Mouse (Mus musculus): ENCODE results near the gene Banp. TPM values are rescaled to one million over a fixed set of nuclear protein-coding genes. Genes with fewer than 3 reads are reported as not detected.
A peak's percentile ranks its signal among the peaks of the same experiment; 100 is the strongest.

The Banp gene
- polyA plus RNA-seq, 1 experiment from 2014 or later = 58.8 TPM

- Histone ChIP-seq H3K36me3 (no peaks in the 10 kb centered on the region), H3K4me1 (peaks cover 26% of the 10 kb centered on the region), H3K27ac (replicated peaks) (no peak overlapping the region), H3K9ac (replicated peaks) (no peak overlapping the region), H3K4me3 (no peak overlapping the region), H3K9me3 (no peaks in the 10 kb centered on the region), H3K4me2 (replicated peaks) (no peak overlapping the region), H3K27me3 (peaks cover 18% of the 10 kb centered on the region)
- 7% methylated on average over 6 of the region's 6 CpGs for WGBS
- no peak for ATAC-seq (ENCODE audit: low FRiP score, low read depth)
Observed at GRCm38 (mm10) chr8:121909663-121910062, 39.9 kb upstream of the Banp start.

GRCm38 (mm10) chr8:121911400-121911799 is 38.1 kb upstream of the Banp start:
- Histone ChIP-seq H3K27me3 (peaks cover 18% of the 10 kb centered on the region), H3K4me1 (peaks cover 13% of the 10 kb centered on the region), H3K4me3 (no peak overlapping the region), H3K4me2 (replicated peaks) (no peak overlapping the region), H3K36me3 (no peaks in the 10 kb centered on the region), H3K9ac (replicated peaks) (0 out of 2 replicates have a peak overlapping the region, but pooled peaks have one; percentile 24), H3K9me3 (no peaks in the 10 kb centered on the region), H3K27ac (replicated peaks) (no peak overlapping the region)
- ATAC-seq (ENCODE audit: low FRiP score, low read depth) = no peak
- 86% methylated on average over 6 of the region's 6 CpGs for WGBS

- H3K9ac ChIP-seq (replicated peaks) = no peak overlapping the region
Observed at GRCm38 (mm10) chr8:121911987-121912386, 37.6 kb upstream of the Banp start.

GRCm38 (mm10) chr8:121912831-121913230 is 36.7 kb upstream of the Banp start:
- 72% methylated on average over 3 of the region's 3 CpGs for WGBS
- H3K27ac ChIP-seq (replicated peaks) = no peak overlapping the region
- H3K9me3 ChIP-seq = no peaks in the 10 kb centered on the region
- H3K4me2 ChIP-seq (replicated peaks) = no peak overlapping the region
- H3K27me3 ChIP-seq = peaks cover 18% of the 10 kb centered on the region
- H3K4me3 ChIP-seq = no peak overlapping the region
- no peak for ATAC-seq (ENCODE audit: low FRiP score, low read depth)
- H3K4me1 ChIP-seq = peaks cover 4% of the 10 kb centered on the region
- H3K9ac ChIP-seq (replicated peaks) = no peak overlapping the region
- no peaks in the 10 kb centered on the region for H3K36me3 ChIP-seq

More at GRCm38 (mm10) chr8:121911987-121912386, 37.6 kb upstream of the Banp start:
- Histone ChIP-seq H3K4me1 (peaks cover 8% of the 10 kb centered on the region), H3K27me3 (peaks cover 18% of the 10 kb centered on the region), H3K27ac (replicated peaks) (no peak overlapping the region), H3K4me3 (no peak overlapping the region), H3K4me2 (replicated peaks) (no peak overlapping the region), H3K36me3 (no peaks in the 10 kb centered on the region), H3K9me3 (no peaks in the 10 kb centered on the region)
- WGBS = 69% methylated on average over 7 of the region's 7 CpGs
- ATAC-seq (ENCODE audit: low FRiP score, low read depth) = no peak

GRCm38 (mm10) chr8:121913378-121913777 is 36.2 kb upstream of the Banp start:
- Histone ChIP-seq H3K36me3 (no peaks in the 10 kb centered on the region), H3K9me3 (no peaks in the 10 kb centered on the region), H3K27ac (replicated peaks) (no peak overlapping the region), H3K4me1 (no peaks in the 10 kb centered on the region; the same call in none of the 2 replicates), H3K4me2 (replicated peaks) (no peak overlapping the region), H3K4me3 (no peak overlapping the region), H3K9ac (replicated peaks) (no peak overlapping the region), H3K27me3 (peaks cover 12% of the 10 kb centered on the region)
- 87% methylated on average over 8 of the region's 8 CpGs for WGBS
- ATAC-seq (ENCODE audit: low FRiP score, low read depth) = no peak

GRCm38 (mm10) chr8:121919158-121919557 is 30.4 kb upstream of the Banp start:
- Histone ChIP-seq H3K9ac (replicated peaks) (no peak overlapping the region), H3K36me3 (no peaks in the 10 kb centered on the region), H3K27ac (replicated peaks) (no peak overlapping the region), H3K27me3 (no peaks in the 10 kb centered on the region), H3K9me3 (no peaks in the 10 kb centered on the region), H3K4me3 (no peak overlapping the region), H3K4me2 (replicated peaks) (no peak overlapping the region), H3K4me1 (peaks cover 4% of the 10 kb centered on the region; the same call in 1 of the 2 replicates)
- ATAC-seq (ENCODE audit: low FRiP score, low read depth) = no peak
- WGBS = 78% methylated on average over 4 of the region's 4 CpGs

- no peak overlapping the region for H3K27ac ChIP-seq (replicated peaks)
- no peak for ATAC-seq (ENCODE audit: low FRiP score, low read depth)
- H3K9me3 ChIP-seq = no peaks in the 10 kb centered on the region
- no peak overlapping the region for H3K4me2 ChIP-seq (replicated peaks)
- H3K4me1 ChIP-seq = peaks cover 4% of the 10 kb centered on the region; the same call in 1 of the 2 replicates
- H3K9ac ChIP-seq (replicated peaks) = no peak overlapping the region
- no peak overlapping the region for H3K4me3 ChIP-seq
- no peaks in the 10 kb centered on the region for H3K36me3 ChIP-seq
- H3K27me3 ChIP-seq = no peaks in the 10 kb centered on the region
- 52% methylated on average over 3 of the region's 3 CpGs for WGBS
Observed at GRCm38 (mm10) chr8:121919731-121920130, 29.8 kb upstream of the Banp start.

GRCm38 (mm10) chr8:121921582-121921981 is 28.0 kb upstream of the Banp start:
- no peak overlapping the region for H3K4me2 ChIP-seq (replicated peaks)
- WGBS = 75% methylated on average over 8 of the region's 8 CpGs
- H3K36me3 ChIP-seq = no peaks in the 10 kb centered on the region
- no peaks in the 10 kb centered on the region for H3K27me3 ChIP-seq
- peaks cover 4% of the 10 kb centered on the region; the same call in 1 of the 2 replicates for H3K4me1 ChIP-seq
- H3K4me3 ChIP-seq = no peak overlapping the region
- no peaks in the 10 kb centered on the region for H3K9me3 ChIP-seq
- no peak overlapping the region for H3K9ac ChIP-seq (replicated peaks)
- H3K27ac ChIP-seq (replicated peaks) = 0 out of 2 replicates have a peak overlapping the region, but pooled peaks have one; percentile 4
- ATAC-seq (ENCODE audit: low FRiP score, low read depth) = no peak

GRCm38 (mm10) chr8:121922101-121922500 is 27.4 kb upstream of the Banp start:
- Histone ChIP-seq H3K4me3 (no peak overlapping the region), H3K27ac (replicated peaks) (peak overlapping the region; percentile 4; the same call in 1 of the 2 replicates), H3K4me2 (replicated peaks) (no peak overlapping the region), H3K9ac (replicated peaks) (no peak overlapping the region), H3K4me1 (peaks cover 4% of the 10 kb centered on the region; the same call in 1 of the 2 replicates), H3K27me3 (no peaks in the 10 kb centered on the region), H3K9me3 (no peaks in the 10 kb centered on the region), H3K36me3 (no peaks in the 10 kb centered on the region)
- WGBS = 82% methylated on average over 8 of the region's 8 CpGs
- ATAC-seq (ENCODE audit: low FRiP score, low read depth) = no peak

- Histone ChIP-seq H3K4me3 (no peak overlapping the region), H3K9ac (replicated peaks) (no peak overlapping the region), H3K4me2 (replicated peaks) (no peak overlapping the region), H3K27ac (replicated peaks) (no peak overlapping the region), H3K9me3 (no peaks in the 10 kb centered on the region), H3K27me3 (no peaks in the 10 kb centered on the region), H3K4me1 (peaks cover 2% of the 10 kb centered on the region; the same call in 1 of the 2 replicates), H3K36me3 (no peaks in the 10 kb centered on the region)
- no peak for ATAC-seq (ENCODE audit: low FRiP score, low read depth)
- 89% methylated on average over 5 of the region's 5 CpGs for WGBS
Observed at GRCm38 (mm10) chr8:121924681-121925080, 24.9 kb upstream of the Banp start.

- H3K4me2 ChIP-seq (replicated peaks) = no peak overlapping the region
- H3K4me1 ChIP-seq = no peaks in the 10 kb centered on the region
- no peaks in the 10 kb centered on the region for H3K36me3 ChIP-seq
- no peaks in the 10 kb centered on the region for H3K9me3 ChIP-seq
- no peak overlapping the region for H3K9ac ChIP-seq (replicated peaks)
- no peak overlapping the region for H3K4me3 ChIP-seq
- 31% methylated on average over 10 of the region's 10 CpGs for WGBS
- H3K27ac ChIP-seq (replicated peaks) = no peak overlapping the region
- no peaks in the 10 kb centered on the region for H3K27me3 ChIP-seq
- ATAC-seq (ENCODE audit: low FRiP score, low read depth) = no peak
Observed at GRCm38 (mm10) chr8:121925624-121926023, 23.9 kb upstream of the Banp start.

GRCm38 (mm10) chr8:121926266-121926665 is 23.3 kb upstream of the Banp start:
- Histone ChIP-seq H3K4me3 (no peak overlapping the region), H3K36me3 (no peaks in the 10 kb centered on the region), H3K27ac (replicated peaks) (no peak overlapping the region), H3K4me1 (no peaks in the 10 kb centered on the region), H3K9me3 (no peaks in the 10 kb centered on the region), H3K9ac (replicated peaks) (no peak overlapping the region), H3K27me3 (no peaks in the 10 kb centered on the region), H3K4me2 (replicated peaks) (no peak overlapping the region)
- 71% methylated on average over 8 of the region's 8 CpGs for WGBS
- ATAC-seq (ENCODE audit: low FRiP score, low read depth) = no peak

- peak; percentile 34; the same call in 1 of the 2 replicates for ATAC-seq (ENCODE audit: low FRiP score, low read depth)
- H3K4me2 ChIP-seq (replicated peaks) = no peak overlapping the region
- no peak overlapping the region for H3K4me3 ChIP-seq
- no peaks in the 10 kb centered on the region for H3K27me3 ChIP-seq
- no peaks in the 10 kb centered on the region for H3K36me3 ChIP-seq
- 43% methylated on average over 8 of the region's 8 CpGs for WGBS
- H3K9me3 ChIP-seq = no peaks in the 10 kb centered on the region
- no peaks in the 10 kb centered on the region for H3K4me1 ChIP-seq
- H3K27ac ChIP-seq (replicated peaks) = no peak overlapping the region
- H3K9ac ChIP-seq (replicated peaks) = no peak overlapping the region
Observed at GRCm38 (mm10) chr8:121927316-121927715, 22.2 kb upstream of the Banp start.
